Mouse (Mus musculus): ENCODE results near the gene Luzp2.

Luzp2 gene

DNA sequence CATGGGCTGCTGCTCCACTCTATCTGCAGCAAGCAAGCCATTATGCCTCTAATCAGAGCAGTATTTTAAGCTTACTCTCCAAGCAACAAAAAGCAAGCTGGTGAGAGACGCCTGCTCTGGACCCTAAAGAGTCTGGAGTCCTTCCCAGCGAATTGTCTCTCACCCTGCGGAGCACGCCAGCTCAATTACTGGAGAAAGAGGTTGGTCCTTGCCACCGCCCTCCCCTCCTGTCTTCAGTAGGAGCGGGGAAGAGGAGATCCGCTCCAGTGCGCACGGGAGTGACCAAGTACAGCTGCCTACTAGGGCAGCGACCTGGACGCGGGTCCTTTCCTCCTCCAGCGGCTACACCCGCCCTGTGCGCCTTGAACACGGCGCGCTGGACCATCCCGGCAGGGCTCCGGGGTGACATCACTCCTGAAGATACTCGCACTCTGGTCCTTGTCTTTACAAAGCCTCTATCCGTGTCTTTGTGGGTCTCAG is at the start of gene Luzp2:
Gene Luzp2, plus strand, starts transcription at position 127 of the 480 bp plus-strand sequence.
- no peak for DNase-seq (ENCODE audit: low read depth)

DNA sequence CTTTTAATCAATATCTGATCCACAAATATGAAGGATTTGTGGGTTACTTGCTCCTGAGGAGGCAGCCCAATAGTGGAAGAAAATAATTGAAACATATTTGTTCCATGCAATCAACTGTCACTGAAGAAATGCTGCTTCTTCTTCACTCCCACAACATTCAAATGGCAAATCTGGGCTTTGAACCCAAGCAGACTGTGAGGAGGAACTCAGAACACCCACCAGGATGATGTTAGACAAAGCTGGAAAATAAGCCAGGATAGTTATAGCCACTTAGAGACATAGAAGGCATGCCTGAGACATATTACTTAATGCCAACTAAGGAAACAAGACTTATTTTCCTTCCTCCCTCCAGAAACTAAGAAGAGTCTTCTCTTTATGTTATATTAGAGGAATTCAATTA is 47.8 kb upstream of the Luzp2 start:
- DNase-seq (ENCODE audit: low read depth): no peak

DNA sequence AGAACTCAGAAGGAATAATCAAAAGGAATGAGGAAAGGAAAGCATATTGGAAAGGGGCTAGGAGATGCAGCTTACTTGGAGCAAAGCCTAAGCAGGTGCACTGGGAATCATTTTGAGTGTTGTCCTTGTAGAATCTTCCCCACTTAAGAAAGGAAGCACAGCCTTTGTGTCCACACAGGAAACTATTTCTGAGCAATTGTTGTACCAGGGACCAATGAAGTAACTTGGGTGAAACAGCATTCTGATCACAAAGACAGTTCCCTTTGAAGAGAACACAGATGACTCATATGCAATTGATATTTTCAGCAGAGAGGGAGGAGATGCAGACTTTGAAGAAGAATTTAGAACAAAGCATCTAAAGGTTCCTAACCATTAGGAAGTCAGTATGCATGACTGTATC is 16.7 kb upstream of the Luzp2 start:
- DNase-seq (ENCODE audit: low read depth): no peak

DNA sequence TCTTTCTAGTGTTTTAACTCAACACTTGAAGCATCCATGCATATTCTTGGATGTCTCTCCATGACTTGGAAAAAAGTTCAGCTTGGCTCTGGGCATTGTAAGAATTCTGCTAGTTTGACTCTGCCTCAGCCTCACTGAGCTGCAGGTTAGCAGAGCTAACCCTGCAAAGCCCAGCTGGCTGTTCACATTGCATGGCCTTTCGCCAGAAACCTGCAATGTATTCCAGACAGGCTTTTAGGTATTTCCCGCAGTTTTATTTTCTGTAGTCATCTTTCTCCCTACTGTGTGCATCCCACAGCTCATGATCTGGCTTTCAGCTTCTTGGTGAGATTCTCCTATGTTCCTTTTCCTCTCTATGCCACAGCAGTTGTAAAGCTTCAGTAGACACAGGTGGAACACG is 6.5 kb upstream of the Luzp2 start:
- no peak for DNase-seq (ENCODE audit: low read depth)

DNA sequence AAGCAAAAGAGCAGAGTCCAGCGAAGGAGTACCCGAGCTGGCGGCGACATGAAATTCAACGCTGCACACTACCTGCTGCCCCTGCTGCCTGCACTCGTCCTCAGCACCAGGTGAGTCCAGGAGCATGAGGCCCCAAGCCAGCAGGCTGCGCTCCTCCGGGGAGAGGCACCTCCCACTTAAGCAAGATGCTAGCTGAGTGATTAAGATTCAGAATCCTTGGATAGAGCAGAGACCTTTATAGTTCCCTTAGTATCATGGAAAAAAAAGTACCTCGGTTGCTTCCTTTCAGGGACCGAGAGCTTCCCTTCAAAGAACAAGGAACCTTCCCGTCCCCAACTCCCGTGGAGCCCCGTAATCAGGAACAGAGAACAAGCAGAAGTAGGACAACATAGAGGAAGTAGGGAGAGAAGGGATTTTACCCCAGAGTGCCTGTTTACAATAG is 634 bp downstream of the Luzp2 start:
- DNase-seq (ENCODE audit: low read depth): no peak

DNA sequence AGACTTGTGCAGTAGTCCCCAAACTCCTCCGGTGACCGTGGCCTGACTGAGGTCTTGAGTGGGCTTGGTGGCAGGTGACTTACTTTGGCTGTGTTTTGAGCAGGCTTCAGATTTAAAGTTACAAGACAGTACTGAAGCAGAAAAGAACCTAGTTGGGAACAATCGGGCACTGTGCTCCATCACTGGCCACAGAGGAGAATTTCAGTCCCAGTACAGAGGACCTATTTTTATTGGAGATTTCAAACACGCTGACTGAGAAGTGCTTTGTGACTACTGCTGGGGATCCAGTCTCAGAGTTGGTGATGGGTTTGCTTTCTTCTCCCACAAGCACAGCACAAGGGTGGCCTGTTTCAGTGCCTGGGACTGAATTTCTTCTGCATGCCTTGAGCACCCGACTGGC is 1.1 kb downstream of the Luzp2 start:
- DNase-seq (ENCODE audit: low read depth): no peak

DNA sequence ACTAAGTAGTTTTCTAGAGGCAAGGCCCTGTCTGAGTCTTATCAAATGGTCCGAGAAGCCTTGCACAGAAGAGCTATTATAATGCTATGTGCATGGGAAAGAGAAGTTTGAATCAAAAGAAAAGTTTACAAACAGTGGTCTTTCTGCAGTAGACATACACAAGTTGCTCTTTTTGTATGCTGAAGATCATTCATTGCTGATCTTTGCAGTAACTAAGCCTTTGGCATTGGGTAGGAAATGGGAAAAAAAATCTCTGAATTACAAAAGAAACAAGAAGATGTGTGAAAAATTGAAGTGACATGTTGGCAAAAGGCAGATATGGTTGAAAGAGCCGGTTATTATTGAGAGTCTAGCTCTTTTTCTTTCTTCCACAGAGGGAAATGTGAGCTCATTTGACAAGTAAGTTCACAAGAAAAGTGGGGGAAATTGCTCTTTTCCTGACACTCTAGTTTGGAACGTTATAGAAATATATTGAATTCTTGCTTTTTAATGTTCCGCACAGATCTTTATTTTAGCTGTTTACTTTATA is 7.6 kb downstream of the Luzp2 start:
- DNase-seq (ENCODE audit: low read depth): no peak

DNA sequence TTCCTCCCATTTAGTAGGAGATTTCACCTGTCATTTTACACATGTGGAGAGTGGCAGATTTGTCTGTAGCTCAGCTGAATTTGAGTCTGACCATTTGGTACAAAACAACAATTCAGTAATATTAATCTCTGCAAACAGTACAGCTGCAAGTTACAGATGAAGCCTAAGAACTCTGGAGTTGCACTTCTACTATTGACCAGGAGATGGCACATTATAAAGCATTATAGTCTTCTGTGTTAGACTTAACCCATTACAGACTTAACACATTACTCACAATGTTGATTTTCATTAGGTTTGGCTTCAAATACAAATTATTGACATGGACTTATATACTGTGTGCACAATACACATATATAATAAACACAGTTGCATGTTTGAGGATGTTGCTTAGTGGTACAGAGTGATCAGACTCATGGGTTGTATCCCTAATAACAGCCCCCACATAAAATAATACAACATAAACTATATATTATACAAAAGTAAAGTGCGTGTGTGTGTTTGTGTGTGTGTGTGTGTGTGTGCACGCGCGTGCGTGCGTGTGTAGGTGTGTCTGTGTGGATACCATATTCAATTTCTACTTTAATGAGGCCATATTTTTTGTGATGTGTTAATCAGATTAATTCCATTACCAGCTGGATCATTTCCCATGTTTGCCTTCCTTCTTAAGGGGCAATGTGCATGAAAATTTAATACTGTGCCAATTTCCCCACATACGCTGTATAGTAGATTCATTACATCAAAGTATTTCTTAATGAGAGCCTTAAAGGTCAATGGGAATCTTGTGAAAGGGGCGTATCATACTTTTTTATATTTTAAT is 10.8 kb downstream of the Luzp2 start:
- no peak for DNase-seq (ENCODE audit: low read depth)

DNA sequence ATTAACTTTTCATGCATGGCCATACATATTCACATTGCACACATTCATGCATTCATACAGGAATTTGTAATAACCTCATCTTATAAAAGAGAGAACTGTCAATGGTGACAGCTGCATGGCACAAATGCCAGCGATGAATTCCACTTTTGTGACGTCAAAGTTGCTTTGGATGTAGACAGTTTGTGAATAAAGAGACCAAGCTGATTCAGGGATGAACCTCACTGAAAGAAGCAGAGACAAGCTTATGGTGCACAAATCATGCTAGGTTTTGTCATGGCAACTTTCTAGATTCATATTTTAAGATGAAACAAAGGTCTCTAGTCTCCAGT is 11.4 kb downstream of the Luzp2 start:
- no peak for DNase-seq (ENCODE audit: low read depth)

DNA sequence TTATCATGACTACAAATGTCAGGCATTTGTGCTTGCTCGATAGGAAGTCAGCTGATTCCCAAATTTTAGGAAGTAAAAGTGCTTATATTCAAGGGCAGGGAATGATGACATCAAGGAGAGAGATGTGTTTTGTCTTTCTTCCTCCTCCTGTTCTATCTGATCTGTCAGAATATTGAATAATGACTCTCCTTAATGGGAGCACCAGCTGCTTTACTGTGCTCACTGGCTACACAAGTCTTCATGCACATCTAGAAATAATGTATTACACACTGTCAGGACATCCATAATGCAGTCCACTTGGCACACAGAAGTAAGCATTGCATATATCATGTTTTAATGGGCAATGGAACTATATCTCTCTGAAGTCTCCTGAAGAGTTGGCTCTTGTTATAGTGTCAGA is 17.6 kb downstream of the Luzp2 start:
- DNase-seq (ENCODE audit: low read depth): no peak

DNA sequence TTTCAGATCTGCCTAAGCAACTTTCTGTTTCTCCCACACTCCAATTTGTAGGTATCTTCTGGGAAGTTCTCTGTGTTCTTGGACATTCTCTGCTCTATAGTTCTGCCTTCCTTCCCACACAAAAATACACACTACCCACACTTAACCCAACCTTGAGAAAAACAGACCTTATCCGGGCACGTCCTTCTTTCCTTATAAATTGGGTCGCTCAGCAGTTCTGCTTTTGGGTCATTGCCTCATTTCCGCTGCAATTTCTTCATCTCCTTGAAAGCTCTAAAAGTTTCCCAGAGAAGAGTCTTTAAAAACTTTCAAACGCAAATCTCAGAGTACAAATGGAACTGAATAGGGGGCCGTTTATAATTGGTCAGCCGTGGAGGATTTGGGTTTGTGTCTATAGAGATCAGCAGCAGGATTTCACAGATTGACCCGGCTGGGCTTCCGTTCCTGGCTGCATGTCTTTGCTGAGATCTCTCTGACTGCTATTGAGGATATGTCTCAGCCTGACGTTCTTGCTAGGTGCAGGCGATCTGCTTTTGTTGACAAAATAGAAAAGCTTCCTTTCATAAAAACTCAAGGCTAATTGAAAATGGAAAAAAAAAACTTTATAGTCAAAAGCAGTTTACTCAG is 26.0 kb downstream of the Luzp2 start:
- DNase-seq (ENCODE audit: low read depth): no peak

DNA sequence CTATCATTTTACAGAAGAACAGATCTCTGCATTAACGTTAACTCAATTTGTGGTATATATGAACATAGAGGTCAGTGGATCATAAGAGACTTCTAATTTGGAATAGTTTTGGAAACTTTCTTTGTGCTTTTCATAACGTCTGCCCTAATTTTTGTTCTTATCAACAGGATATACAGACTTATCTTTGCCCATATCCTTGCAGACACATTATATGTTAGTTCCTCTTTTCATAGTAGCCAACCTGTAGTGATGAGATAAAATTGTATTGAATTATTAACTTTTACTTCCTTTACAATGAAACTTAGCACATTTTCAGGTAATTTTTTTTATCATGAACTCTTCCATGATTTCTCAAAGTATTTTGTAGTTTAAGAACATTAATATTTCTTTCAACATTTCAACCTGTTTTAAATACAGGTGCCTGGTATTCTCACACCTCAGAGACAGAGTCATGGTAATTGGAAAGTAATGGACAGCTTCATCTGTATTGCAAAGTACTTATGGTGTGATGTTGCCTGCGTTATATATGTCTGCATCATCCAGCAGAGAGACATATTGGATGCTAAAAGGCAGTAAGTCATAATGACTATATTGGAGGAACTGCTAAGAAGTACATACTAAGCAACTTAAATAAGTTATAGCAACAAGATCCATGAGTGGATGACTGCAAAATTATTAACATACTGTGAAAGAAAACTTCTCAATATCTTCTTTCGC is 43.8 kb downstream of the Luzp2 start:
- DNase-seq (ENCODE audit: low read depth): no peak

DNA sequence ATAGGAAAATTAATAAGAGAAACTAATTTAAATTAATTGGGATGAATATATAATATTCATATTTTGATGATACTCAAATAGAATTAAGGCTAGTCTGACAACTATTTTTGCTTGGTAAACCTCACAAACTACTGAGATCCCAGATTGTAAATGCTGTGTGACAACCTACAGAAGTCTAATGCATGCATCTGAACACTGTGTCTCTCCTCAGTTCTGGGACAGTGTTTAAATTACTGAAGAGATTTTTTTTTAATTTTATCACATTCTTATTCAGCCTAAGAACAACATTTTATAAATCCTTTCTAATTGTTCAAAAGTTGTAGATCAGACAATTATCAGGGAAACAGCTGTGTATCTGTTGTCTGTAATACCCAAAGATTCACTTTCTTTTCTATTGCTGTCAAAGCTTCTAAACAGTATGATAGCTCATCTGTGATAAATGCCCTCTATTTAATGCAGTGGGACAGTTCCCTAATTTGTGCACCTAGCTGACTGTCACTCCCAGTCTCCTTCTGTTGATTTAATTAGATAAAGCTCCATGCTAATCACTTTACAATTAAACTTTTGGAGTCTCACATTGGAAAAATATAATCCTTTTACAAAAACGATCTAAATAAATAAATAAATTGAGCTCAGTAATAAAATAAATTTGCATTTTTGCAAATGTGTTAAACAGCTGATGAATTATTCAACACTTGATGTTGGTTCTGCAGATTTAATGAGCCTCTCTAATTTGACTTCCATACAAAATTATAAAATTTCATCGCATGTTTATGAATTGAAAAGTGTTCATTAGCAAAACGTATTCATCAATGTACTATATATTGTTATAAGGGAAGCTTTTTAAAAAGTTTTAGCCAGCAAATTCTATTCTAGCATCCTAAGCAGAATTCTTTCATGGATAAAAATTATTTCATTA is 58.7 kb downstream of the Luzp2 start:
- no peak for DNase-seq (ENCODE audit: low read depth)

DNA sequence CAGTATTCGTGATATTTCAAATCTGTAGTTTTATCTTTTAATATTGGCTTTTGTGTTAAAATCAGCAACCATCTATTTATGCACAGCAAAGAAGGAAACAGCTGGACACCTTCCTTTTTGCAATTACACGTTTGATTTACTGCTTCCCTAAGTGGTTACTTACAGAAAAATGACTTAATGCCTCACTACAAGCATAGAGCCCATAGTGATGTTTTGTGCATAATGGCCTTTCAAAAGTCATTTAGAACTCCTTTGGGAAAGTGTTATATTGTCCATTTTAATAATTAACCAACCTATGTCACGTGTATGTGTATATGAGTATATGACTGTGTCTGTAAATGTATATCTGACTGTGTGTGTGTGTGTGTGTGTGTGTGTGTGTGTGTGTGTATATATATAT is 63.3 kb downstream of the Luzp2 start:
- DNase-seq (ENCODE audit: low read depth): no peak

DNA sequence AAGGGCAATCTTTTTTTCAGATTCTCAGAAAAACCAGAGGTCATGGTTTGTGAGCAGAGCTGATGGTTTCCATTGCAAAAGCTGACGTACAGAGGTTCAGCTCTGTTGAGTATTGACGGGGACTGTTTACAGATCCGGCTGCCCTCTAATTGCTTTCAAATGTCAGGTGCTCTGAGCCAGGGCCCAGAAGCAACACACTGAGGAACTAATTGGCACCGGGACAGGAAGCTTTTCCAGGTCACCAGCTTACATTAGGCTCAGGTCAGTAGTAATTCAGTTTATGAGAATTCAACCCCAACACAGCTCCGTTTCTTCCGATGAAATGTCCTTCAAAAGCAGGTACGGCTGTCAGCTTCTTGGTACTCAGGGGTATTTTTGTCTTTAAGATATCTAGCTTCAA is 74.7 kb downstream of the Luzp2 start:
- no peak for DNase-seq (ENCODE audit: low read depth)

DNA sequence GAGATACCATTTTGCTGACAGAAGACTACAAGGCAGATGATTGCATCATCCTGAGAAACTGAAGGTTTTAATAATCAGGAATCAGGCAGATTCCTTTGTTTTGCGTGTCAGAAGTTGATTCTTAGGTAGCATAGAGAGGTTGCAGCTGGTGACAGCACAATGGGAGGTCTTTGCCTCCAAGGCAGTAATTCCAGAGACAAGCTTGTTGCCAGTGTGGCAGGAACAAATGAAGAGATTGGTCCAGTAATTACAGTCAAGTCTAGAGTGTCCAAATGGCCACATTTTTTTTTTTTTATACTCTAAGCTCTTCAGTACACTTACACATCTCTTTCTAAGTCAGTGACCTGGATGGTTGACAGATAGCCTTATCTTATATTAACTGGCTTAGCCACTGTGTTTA is 78.7 kb downstream of the Luzp2 start:
- no peak for DNase-seq (ENCODE audit: low read depth)

DNA sequence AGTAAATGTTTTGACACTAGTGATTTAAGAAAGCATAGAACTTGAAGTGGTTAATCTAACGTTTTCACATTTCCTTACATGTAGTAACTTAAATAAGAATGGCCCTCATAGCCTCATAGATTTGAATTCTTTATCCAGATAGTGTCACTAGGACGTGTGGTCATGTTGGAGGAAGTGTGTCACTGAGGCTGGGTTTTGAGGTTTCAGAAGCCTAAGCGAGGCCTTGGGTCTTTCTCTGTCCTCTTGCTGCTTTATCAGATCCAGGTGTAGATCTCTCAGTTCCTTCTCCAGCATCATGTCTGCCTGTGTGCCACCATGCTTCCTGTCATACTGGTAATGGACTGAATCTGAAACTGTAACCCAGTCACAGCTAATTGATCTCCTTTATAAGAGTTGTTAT is 86.7 kb downstream of the Luzp2 start:
- DNase-seq (ENCODE audit: low read depth): no peak

DNA sequence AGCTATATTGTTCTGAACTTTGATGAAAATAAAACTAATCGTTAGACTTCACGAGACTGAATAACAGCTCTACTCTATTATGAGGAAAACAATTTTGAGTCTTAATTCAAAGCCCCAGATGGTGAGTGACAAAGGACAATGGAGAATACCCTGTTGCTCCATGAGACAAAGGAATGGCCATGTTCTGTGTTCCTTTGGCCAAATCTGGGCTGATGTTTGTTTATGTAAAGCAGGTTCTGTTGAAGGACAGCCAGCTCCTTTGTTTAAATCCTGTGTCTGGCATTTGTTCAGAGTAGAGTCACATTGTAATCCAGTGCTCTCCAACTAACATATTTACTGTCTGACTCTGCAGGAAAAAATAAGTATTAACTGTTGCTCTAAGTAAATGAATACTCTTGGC is 121.5 kb downstream of the Luzp2 start:
- DNase-seq (ENCODE audit: low read depth): no peak

DNA sequence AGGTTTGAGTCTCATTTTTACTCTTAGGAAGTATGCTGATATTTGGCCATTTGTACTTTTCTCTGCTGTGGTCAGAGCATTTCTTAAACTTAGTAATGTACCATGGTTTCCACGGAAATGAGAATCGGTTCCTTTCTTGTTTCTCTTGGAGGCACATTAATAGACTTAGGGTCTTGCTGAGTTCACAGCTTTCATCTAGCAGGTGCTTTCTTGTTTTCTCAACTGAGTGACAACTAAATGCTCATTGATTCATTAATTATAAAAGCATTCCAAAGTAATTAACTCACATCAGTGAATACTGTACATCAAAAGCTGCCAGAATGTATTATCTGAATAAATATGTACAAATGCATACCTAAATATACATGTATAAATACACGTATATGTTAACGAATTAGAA is 127.4 kb downstream of the Luzp2 start:
- DNase-seq (ENCODE audit: low read depth): no peak

DNA sequence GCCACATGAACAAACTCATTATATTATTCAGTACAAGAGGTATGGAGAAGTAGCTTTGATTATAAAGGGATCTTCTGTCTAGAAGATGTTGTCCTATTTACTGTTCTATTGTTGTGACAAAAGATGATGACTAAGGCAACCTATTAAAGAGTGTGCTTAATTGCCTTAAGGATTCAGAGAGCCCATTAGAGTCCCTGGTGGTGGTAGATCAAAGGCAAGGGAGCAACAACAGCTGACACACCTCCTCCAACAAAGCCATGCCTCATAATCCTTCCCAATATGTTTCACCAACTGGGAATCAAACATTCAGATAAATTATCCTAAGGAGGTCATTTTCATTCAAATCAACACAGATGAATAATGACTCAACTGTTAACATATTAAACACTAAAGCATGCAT is 142.1 kb downstream of the Luzp2 start:
- no peak for DNase-seq (ENCODE audit: low read depth)

DNA sequence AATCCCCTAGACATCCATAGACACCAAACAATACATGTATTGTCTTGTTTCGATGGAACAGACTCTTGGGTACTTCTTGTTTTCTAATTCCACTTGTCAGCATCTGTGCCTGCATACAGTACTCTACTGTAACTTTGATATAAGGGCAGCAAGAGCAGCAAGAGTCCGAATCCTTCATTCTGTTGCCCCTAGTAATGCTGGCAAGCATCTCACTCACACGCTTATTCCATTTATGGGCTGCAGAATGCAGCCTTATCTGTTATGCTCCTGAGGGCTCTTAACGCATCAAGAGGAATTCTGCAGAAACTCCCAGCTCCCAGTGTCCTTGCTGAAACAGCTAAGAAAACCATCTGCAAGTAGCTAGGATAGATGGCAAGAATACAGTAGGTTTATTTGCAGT is 145.3 kb downstream of the Luzp2 start:
- DNase-seq (ENCODE audit: low read depth): no peak

DNA sequence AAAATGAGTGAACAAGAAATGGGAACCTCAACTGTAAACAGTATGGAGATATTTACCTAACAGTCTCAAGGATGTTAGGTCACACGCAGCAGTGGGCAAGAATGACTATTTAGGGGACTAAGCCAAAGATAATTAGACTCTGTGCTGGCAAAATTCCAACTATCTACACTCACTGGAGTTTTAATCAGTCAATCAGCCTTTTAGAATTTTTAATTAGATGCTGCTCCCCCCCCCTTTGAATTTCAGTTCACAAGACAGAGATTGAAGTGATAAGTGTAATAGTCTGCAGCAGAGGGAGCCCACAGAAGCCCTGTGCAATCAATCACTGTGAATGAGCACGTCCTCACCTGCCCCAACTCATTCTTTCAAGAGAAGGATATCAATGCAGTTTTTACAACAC is 165.1 kb downstream of the Luzp2 start:
- no peak for DNase-seq (ENCODE audit: low read depth)

Data from fibroblast of lung, adult 2 months (primary cell).